Mouse (Mus musculus) mammary gland, adult 2 months (tissue): ENCODE data around the gene Mug1. TPM values are rescaled to one million over a fixed set of nuclear protein-coding genes. Genes with fewer than 3 reads are reported as not detected.

Experiments
- polyA plus RNA-seq: library from polyadenylated mRNA; depleted of rRNA; stranded (reverse); fragments of >200 nt; gene quantifications from 2 replicates; pipeline ENCODE4 v1.2.3, GENCODE M21; 2012; ENCODE audit warnings: low replicate concordance; rRNA removed

Mug1 gene
- 1.6 TPM in 1 of 2 replicates, not detected in the other for polyA plus RNA-seq

GRCm38 (mm10) chr6:121838271-121838670 lies at the start of gene Mug1:
TSS of gene Mug1 (plus strand) at chr6:121838541.

Other genes starting within 250 kb of the Mug1 start
- 0.02 and 0.04 TPM in 2 replicates for gene A2m, start 203.2 kb upstream of the Mug1 start, polyA plus RNA-seq
- gene Gm7298, start 105.6 kb upstream of the Mug1 start, polyA plus RNA-seq, result not detected in 2 replicates
- gene Mug2, start 168.2 kb downstream of the Mug1 start, polyA plus RNA-seq, result 0.13 TPM in 1 of 2 replicates, not detected in the other